Mouse (Mus musculus) frontal cortex, postnatal 25 days (tissue): ENCODE results near the gene Fam169b.
A peak's percentile ranks its signal among the peaks of the same experiment; 100 is the strongest.
"Not testable (repeated sequence)": the region's sequence is repeated elsewhere in the genome, so short reads cannot be mapped to it uniquely, and the experiment has no call there.

Experiments
- DNase-seq, 2 experiments: peaks; one replicate each; pipeline ENCODE4 v3.0.0; 2022; ENCODE audit warnings: low spot score in 2 of 2

Gene Fam169b

GRCm38 (mm10) chr7:68264028-68264453 lies 9.6 kb upstream of the Fam169b start, which contains the start of gene Pgpep1l:
Gene Pgpep1l, minus strand, starts transcription at chr7:68264233.
- DNase-seq, result peak in 1 of 2 experiments; percentile 23

- DNase-seq, result peak; percentile 44 to 53
These were observed 9.1 kb upstream of the Fam169b start for GRCm38 (mm10) chr7:68264531-68264930.

GRCm38 (mm10) chr7:68265391-68265790 lies 8.2 kb upstream of the Fam169b start:
- no peak for DNase-seq

- no peak for DNase-seq
These were observed 6.9 kb upstream of the Fam169b start for GRCm38 (mm10) chr7:68266691-68267090.

- DNase-seq, result no peak
These were observed 3.1 kb upstream of the Fam169b start for GRCm38 (mm10) chr7:68270551-68270950.

GRCm38 (mm10) chr7:68271816-68272215 lies 1.8 kb upstream of the Fam169b start:
- DNase-seq, result no peak

GRCm38 (mm10) chr7:68272607-68273006 lies 1.0 kb upstream of the Fam169b start:
- DNase-seq, result no peak

GRCm38 (mm10) chr7:68274218-68274617 lies 579 bp downstream of the Fam169b start:
- DNase-seq, result no peak

- no peak for DNase-seq
These were observed 1.3 kb downstream of the Fam169b start for GRCm38 (mm10) chr7:68274951-68275350.

GRCm38 (mm10) chr7:68275445-68275837 lies 1.8 kb downstream of the Fam169b start:
- not testable (repeated sequence) for DNase-seq

GRCm38 (mm10) chr7:68275838-68276731 lies 2.4 kb downstream of the Fam169b start:
- DNase-seq, result no peak

GRCm38 (mm10) chr7:68277054-68277896 lies 3.6 kb downstream of the Fam169b start:
- no peak for DNase-seq

- DNase-seq, result no peak
These were observed 4.2 kb downstream of the Fam169b start for GRCm38 (mm10) chr7:68277897-68278270.

GRCm38 (mm10) chr7:68278385-68278784 lies 4.7 kb downstream of the Fam169b start:
- no peak for DNase-seq

GRCm38 (mm10) chr7:68278908-68279307 lies 5.3 kb downstream of the Fam169b start:
- no peak for DNase-seq

GRCm38 (mm10) chr7:68279481-68279880 lies 5.8 kb downstream of the Fam169b start:
- no peak for DNase-seq

- DNase-seq, result no peak
These were observed 6.8 kb downstream of the Fam169b start for GRCm38 (mm10) chr7:68280352-68280869.

- DNase-seq, result no peak
These were observed 7.7 kb downstream of the Fam169b start for GRCm38 (mm10) chr7:68281341-68281740.

GRCm38 (mm10) chr7:68282304-68283132 lies 8.9 kb downstream of the Fam169b start:
- DNase-seq, result no peak

GRCm38 (mm10) chr7:68283133-68283520 lies 9.5 kb downstream of the Fam169b start:
- DNase-seq, result not testable (repeated sequence)

GRCm38 (mm10) chr7:68283776-68284175 lies 10.1 kb downstream of the Fam169b start:
- no peak for DNase-seq
